Mouse (Mus musculus): ENCODE results near the gene Leap2.

DNA sequence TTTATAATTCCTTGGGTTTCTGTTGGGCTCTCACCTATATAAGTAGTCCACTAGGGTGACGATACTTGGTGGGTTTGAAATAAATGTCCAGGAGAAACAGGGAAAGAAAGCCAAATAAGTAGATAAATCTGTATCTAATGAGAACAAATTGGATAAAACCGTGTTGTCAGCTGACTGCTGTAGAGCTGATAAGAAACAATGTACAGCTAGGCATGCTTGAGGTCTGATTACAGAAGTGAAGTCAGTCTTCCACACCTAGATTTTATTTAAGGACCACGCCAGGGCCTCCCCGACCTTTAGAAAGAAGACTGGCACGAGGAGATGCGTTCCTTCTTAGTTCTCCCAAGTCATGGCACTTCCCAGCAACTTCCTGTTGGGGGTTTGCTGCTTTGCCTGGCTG is 10.1 kb upstream of the Leap2 start:
- no peak for TF ChIP-seq POLR2AphosphoS5 (IDR thresholded peaks at IDR 0.05; ENCODE audit: borderline replicate concordance, low read depth, low read length)
- TF ChIP-seq CTCF (IDR thresholded peaks at IDR 0.05 in 2 of 3, conservative IDR thresholded peaks at IDR 0.05 in 1 of 3; ENCODE audit: control insufficient read depth in 1 of 3, insufficient read depth in 1 of 3, low read depth in 2 of 3, low read length in 3 of 3, poor library complexity in 1 of 3, severe bottlenecking in 1 of 3): no peak
- no peak for TF ChIP-seq JUND (IDR thresholded peaks at IDR 0.05; ENCODE audit: low read depth, low read length)
- peak; percentile 43; the same call in 1 of the 2 replicates for TF ChIP-seq MAFK (IDR thresholded peaks at IDR 0.05; ENCODE audit: borderline replicate concordance, low read depth, low read length)
- TF ChIP-seq KAT2A (conservative IDR thresholded peaks at IDR 0.05; ENCODE audit: low read depth, low read length): no peak
- no peak for TF ChIP-seq POLR2A (IDR thresholded peaks at IDR 0.05; ENCODE audit: control insufficient read depth in 1 of 2, insufficient read depth in 1 of 2, low read depth in 1 of 2, low read length in 2 of 2, poor library complexity in 1 of 2)
- TF ChIP-seq POLR2AphosphoS2 (IDR thresholded peaks at IDR 0.05; ENCODE audit: low read length): no peak
- TF ChIP-seq MAZ (IDR thresholded peaks at IDR 0.05; ENCODE audit: low read depth, low read length): no peak; the same call in 1 of the 2 replicates
- no peak for TF ChIP-seq CHD2 (IDR thresholded peaks at IDR 0.05; ENCODE audit: low read length)
- TF ChIP-seq ZC3H11A (IDR thresholded peaks at IDR 0.05; ENCODE audit: low read depth, low read length): no peak
- peak; percentile 70; the same call in 1 of the 2 replicates for TF ChIP-seq MXI1 (IDR thresholded peaks at IDR 0.05; ENCODE audit: low read depth, low read length)
